Mouse (Mus musculus): ENCODE data around the gene C2cd2.

C2cd2 gene

DNA sequence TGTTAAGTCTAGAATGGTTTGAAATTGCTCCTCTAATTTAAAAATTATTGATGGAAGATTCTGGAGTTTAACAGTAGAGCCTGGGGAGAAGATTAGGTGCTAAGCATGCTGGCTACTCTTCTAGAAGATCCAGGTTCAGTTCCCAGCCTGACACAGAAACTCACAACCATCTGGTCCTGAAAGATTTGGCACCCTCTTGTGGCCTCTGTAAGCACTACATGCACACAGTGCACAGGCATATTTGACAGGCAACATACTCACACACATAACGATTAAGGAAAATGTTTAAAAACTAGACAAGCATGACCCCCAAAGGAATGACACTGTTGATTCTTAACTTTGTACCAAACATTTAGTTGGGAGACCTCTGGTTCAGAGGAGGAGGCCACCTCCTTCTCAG lies 83.3 kb downstream of the C2cd2 start:
- peak; percentile 78 for DNase-seq

- no peak for DNase-seq
Observed at GRCm38 (mm10) chr16:97877502-97877901, 84.9 kb downstream of the C2cd2 start.

DNA sequence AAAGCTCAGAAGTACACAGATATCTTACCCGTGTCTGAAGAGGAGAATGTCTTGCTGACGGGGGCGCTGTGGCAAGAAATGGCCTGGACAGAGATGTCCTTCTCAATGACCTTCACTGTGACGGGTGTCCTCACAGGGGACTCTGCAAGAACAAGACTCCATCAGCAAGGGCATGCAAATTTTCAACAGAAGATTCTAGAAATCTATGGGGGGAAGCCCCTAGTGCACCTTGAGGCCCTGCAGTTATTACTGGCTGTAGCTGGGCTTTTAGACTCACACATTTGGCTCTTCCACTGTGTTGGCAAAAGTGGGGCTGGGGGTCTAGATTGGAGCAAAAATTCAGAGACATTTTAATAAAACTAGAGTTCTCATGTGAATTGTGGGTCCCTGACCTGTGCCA lies 87.3 kb downstream of the C2cd2 start:
- no peak for DNase-seq

DNA sequence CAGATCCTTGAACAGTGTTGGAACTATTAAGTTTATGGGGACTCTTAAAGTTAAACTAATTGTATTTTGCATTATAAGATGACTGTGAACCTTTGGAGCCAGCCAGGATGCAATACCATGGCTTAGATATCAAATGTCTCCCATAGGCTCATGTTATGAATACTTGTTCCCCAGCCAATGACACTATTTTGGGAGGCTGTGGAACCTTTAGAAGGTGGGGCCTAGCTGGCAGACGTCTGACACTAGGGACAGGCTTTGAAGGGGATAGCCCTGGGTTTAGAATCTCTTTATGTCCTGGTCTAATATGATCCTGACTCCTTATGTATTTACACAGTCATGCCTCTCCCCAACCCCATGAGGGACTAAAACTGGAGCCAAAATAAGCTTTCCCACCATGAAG lies 88.0 kb downstream of the C2cd2 start:
- no peak for DNase-seq

- DNase-seq = peak; percentile 37
Observed at GRCm38 (mm10) chr16:97872657-97873056, 89.7 kb downstream of the C2cd2 start.

- no peak for DNase-seq
Observed at GRCm38 (mm10) chr16:97869193-97870102, 93.0 kb downstream of the C2cd2 start.

DNA sequence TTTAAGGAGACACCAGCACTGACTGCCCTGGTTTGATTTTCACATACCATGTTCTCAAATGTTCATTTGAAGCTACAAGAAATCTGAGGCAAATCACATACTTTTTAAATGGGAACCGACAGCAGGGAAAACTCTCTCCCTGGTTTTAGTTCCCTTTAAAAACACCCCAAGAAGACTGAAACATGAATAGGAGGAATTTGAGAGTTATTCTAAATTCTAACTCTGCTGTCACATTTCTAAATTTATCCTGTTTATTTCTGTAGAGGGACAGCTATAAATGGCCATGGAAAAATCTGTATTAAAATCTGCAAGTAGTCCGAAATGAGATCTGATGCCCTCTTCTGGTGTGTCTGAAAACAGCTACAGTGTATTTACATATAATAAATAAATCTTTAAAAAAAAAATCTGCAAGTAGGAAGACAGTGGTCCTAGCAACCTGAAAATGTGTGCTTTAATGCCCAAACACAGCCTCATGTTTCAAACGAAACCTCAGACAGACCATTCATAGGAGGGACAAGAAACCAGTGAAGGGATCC lies 98.4 kb downstream of the C2cd2 start:
- DNase-seq = no peak

DNA sequence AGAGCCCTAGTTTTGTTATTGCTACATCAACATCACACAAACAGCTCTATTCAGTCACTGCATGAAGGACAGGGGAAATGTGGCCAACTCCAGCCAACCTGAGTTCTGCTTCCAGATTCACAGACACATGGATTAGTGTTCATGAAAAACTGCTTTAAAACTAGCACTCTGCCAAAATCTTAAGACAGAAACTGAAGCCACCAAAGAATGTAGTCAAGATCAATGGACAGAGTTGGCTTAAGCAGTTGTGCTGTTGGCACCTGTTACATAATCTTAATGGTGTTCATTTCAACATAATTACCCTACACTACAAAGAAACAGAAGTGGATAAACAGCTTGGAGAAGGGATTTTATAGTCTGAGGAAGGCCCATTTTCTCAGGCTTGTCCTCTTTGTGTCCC lies 106.3 kb downstream of the C2cd2 start:
- no peak for DNase-seq

DNA sequence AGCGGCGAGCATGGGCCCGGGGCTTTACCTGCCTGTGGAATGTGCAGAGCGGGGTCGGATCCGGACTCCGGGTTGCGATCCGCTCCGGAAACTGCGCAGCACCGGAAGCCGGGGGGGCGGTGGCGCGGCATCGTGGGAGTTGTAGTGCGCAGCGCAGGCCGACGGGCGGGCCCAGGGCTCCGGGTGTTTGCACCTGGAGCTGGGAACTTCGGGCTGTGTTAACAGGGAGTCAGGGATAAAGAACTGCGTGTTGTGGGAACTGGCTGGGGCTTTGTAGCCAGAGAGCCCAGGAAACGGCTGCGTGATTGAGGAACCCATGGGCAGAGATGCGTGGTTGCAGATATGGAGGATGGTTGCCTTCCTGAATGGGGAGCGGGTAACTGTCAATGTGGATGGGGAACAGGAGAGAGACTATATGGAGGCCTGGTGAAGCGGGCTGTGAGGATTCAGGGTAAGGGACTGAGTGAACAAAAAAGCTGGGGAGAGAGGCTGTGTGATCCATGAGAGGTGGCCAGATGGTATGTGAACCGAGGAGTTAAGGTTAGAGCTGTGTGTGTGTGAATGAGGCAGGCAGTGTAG lies 110.6 kb downstream of the C2cd2 start, which contains the start of gene Prdm15:
Gene Prdm15 (minus strand): TSS at position 110 of the 579 bp plus-strand sequence.
- DNase-seq = peak; percentile 94

DNA sequence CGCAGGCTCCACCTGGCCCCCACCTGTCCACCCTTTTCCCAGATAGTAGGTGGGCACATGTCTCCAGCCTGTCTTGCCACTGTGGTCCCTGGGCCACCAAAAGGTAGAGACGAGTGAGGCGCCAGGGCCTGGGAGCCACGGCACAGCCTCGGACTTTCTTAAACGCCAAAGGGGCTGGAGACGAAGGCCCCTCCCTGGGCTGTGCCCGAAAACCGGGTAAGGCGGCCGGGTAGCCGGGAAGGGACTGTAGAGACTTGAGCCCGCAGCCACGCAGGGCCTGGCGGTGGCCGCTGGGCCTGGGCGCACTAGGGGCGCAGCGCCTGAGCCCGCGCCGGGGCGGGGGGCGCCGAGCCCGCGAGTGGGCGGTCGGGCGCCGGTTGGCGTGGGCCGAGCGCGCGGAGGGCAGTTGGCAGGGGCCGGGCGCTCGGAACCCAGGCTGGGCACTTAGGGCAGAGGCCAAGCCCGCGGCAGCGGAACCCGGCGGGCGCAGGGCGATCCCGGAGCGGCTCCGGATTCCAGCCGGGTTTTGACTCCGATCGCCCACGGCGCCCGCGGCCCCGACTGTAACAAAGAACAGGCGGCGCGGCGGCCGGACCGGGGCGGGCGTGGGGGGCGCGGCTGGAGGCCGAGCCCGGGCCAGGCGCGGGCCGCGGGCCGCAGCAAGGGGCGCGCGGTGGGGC lies 111.2 kb downstream of the C2cd2 start:
- peak; percentile 94 for DNase-seq

DNA sequence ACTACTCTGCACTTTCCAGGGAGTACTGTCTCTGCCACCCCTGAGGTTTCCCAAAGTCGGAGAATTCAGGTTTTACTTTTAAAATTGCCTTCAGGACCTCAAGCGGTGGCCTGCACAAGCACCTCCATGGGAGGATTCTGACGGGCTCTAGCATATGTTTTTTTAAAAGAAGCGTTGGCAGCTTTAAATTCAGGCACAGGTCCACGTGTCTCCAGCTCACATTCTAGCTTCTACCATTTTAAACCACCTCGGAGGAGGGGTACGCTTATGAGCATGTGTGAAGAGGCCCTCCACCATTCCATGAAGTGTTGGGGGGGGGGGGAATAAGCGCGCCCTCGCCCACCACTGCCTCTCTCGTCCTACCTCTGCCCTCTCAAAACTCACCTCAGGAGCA lies 111.7 kb downstream of the C2cd2 start:
- DNase-seq = no peak

DNA sequence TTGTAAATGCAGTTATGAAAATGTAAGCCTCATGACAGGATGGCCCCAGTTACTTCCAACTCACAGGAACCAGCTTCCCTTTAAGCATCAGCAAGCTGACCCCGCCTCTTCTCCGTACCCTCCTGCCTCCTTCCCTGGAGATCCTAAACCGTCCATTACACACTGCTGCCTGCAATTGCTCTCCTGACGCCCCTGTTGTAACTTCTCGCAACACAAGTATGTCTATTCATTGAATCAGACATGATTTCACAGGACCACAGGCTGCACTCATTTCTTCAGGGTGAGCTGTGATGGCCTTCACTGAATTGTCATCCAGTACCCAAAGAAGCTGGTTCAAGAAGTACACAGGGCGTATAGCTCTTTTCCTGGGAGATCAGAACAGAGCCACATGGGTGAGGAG lies 113.6 kb downstream of the C2cd2 start:
- no peak for DNase-seq

DNA sequence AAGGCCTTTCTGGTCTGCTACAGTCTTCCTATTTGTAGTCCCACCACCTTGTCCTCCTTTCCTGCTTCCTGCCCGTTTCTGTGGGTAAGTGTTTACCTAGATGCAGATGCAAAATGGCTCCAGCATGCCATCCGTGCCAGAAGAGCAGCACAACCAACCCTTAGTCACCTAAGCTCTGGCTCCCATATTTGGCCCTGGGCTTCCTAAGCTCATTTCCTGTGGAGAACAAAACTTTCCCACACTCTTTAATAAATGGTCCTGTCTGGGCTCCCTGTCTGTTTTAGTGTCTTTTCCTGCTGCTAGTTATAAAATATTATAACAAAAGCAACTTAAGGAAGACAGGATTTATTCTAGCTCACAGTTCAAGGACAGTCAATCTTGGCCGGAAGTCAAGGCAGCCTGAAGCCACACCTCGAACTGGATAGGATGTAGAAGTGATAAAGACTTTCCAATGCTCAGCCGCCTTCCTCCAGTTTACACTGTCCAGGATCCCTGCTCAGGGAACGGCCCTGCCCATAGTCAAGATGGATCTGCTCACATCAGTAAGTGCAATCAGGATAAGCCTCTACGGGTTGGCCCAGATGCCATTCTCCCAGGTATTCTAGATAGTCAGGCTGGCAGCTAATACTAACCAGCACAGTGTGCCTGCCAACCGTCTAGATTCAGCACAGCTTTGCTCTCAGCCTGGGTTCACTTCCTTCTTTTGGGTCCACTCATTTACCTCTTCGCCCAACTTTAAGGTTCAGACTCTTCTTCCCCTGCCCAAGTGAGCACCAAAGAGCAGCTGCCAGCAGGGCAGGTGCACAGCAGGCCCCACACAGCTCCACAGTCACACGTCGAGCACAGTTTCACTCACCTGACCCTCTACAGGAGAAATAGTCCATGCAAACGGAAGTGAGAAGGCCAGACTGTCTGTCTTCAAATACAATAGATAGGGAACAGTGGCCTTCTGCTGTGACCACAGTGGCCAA lies 117.1 kb downstream of the C2cd2 start:
- peak; percentile 23 for DNase-seq

GRCm38 (mm10) chr16:97832154-97832553 lies 130.2 kb downstream of the C2cd2 start:
- DNase-seq = no peak

DNA sequence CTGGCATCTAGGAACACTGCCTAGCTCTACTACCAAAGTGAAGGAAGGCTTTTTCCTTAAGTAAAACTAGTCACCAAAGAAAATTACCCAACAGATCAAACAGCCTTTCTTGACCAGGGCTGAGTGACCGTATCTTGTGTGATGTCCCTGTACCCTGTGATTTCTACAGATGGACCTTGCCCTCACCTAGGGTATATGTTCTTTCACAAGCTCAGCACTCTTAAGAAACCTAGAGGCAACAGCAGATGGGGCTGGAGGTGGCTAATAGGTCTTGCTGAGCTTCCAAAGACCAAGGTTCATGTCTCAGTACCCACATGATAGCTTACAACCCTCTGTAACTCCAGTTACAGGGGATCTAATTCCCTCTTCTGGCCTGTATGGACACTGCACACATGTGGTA lies 134.2 kb downstream of the C2cd2 start:
- no peak for DNase-seq

GRCm38 (mm10) chr16:97823311-97824007 lies 138.9 kb downstream of the C2cd2 start:
- no peak for DNase-seq

GRCm38 (mm10) chr16:97819532-97819931 lies 142.9 kb downstream of the C2cd2 start:
- DNase-seq = no peak

DNA sequence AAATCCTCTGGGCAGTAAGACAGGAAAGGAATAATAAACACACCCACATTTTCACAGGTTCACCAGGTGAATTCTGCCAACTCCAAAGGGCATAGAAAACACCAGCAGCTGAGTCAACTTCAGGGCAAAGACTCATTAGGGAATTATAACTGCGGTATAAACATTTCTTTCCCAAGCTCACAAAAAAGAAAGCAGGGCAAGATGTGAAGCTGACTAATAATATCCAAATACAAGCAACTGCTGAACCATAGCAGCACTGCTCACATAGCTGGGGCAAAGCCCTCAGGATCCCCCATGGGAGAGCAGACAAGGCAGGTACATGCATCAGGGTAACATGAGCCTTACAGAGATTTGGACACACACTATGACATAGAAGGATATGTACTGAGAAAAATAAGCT lies 145.0 kb downstream of the C2cd2 start:
- no peak for DNase-seq

- DNase-seq = no peak
Observed at GRCm38 (mm10) chr16:97815269-97815668, 147.1 kb downstream of the C2cd2 start.

DNA sequence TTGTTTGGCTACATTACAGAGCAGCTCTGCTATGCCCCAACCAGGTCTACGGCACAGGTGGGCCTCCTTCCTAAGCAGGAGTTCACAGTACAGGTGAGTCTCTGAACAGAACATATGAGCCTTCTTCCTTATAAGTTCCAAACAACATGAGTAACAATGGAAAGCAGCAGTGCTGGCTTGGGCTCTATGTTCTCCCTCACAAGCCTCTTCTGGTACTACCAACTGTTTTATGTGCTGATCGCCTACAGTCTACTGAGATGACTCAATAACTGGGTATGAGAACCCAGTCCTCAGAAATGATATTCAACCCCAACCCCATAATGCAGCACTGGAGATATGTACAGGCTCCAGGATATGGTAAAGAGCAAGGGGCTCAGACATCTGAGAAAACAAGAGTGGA lies 148.3 kb downstream of the C2cd2 start:
- no peak for DNase-seq

DNA sequence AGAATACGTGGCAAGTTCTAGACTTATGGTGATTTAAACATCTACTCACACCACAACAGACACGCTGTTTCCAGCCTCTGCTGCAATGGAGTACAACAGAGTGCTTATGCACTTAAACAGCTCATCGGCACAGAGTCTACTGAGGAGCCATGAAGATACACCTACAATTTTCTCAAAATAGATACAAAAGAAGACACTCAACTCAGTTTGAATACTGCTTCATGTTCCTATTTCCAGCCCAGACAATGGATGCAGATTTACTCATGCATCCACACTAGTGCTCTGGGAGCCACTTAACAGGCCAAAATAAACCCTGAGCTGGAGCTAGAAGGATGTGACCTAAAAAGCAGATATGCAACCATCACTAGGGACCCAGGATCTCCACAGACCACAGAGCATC lies 153.5 kb downstream of the C2cd2 start:
- no peak for DNase-seq

- no peak for DNase-seq
Observed at GRCm38 (mm10) chr16:97805646-97806045, 156.8 kb downstream of the C2cd2 start.

Measured in kidney, postnatal 10 days (tissue).